Mouse (Mus musculus): ENCODE measurements around the gene Rhbdf2. TPM values are rescaled to one million over a fixed set of nuclear protein-coding genes. Genes with fewer than 3 reads are reported as not detected.
A peak's percentile ranks its signal among the peaks of the same experiment; 100 is the strongest.

Rhbdf2 gene
- total RNA-seq, 1 experiment from 2014 or later: 2.1 TPM

DNA sequence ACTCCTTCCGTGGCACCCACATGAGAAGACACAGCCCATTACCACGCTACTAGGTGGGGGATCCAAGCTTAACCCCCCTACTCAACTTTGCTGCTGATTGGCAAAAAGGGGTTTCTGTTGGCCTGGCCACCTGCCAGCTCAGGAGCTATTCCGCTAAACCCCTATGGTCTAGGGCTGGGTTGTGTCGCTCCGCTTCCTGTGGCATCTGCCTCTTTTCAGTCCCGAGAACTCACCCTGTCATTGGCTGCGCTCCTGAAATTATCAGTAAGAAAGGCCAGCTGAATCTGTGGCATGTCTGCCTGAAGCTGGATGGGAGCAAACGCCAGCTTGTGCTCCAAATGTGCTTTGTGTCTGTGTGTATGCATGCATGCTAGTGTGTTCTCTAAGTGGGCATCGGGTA is 33.4 kb upstream of the Rhbdf2 start:
- no peak for ATAC-seq (replicated peaks; ENCODE audit: low read depth, poor library complexity, severe bottlenecking)

DNA sequence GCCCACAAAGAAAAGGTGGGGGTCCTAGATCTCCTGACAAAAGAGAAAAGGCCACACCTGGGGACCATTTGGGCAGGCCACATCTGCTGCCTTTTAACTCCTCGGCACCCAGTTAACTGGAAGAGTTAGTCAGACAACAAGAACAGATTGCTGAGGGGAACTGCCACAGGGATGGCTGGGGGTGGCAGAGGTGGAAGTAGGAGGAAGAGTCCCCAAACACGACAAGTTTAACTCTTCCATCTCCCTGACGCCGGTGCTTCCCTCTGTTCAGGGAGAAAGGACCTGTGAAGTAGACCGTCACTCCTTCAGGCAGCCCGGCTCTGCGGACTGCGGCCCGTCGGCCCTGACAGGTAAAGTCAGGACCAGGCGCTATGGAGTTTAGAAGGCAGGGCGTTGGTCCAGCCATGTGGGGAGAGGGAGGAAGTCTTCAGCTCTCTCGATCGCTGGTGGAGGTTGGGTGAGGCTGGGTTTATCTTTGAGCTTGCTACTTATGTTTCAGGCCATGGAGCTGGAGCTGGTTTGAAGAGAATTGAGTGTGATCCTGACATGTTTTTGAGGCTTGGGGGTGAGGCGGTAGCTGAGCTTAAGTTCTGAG is 32.3 kb upstream of the Rhbdf2 start:
- no peak for ATAC-seq (replicated peaks; ENCODE audit: low read depth, poor library complexity, severe bottlenecking)

DNA sequence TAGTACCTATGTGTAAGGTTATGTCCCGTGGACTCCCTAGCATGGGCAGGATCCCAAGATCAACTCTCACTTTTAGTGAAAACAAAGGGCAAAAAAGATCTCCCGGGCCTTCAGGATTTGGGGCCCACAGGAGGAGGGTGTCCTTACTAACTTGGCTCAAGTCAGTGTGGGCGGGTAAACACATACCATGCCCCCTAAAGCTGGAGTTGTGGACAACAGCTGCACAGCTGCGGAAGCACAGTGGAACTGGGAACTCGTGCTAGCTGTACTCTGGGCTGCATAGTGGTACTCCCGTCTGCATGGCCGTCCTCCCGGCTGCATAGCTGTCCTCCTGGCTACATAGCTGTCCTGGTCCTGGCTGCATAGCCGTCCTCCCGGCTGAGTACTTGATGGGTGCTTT is 31.4 kb upstream of the Rhbdf2 start:
- no peak for ATAC-seq (replicated peaks; ENCODE audit: low read depth, poor library complexity, severe bottlenecking)

DNA sequence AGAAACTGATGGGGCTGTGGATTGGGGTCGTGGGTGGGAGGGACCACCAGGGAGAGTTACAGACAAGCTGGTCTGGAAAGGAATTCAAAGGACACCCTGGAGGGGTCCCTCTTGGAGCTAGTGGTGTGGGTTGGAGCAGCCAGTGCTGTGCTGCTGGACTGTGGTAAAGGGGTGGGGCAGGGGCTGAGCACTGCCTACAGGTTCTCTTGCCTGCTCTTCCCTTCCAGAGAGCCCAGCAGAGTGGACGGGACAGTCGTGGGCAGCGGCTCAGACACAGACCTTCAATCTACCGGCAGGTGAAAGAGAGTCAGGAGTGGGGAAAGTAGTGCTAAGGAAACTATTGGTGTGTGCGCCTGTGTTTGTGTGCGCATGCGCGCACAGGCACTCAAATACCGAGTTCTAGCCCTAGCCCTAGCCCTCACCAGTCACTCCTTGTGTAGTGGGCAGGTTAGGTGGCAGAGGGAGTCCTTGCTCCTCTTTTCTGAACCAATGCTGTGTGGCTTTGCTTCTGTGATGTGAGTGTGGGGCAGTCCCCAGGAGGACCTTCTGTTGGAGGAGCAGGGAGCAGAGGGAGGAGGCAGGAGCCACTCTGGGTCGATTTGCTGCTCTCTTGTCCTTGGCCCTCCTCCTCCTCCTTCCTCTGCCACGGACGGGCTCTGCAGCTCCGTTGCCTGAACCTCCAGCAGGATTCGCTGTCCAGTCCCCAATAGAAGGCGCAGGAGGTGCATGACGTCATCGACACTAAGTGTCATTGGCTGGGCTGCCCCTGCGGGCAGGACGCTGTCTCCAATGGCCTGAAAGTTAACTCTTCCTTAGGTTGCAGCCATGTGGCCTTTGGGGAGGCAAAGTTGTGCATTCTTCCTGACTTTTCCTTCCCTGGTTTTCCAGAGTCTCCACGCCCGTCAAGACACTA is 30.7 kb upstream of the Rhbdf2 start:
- ATAC-seq (replicated peaks; ENCODE audit: low read depth, poor library complexity, severe bottlenecking): peak; percentile 91

DNA sequence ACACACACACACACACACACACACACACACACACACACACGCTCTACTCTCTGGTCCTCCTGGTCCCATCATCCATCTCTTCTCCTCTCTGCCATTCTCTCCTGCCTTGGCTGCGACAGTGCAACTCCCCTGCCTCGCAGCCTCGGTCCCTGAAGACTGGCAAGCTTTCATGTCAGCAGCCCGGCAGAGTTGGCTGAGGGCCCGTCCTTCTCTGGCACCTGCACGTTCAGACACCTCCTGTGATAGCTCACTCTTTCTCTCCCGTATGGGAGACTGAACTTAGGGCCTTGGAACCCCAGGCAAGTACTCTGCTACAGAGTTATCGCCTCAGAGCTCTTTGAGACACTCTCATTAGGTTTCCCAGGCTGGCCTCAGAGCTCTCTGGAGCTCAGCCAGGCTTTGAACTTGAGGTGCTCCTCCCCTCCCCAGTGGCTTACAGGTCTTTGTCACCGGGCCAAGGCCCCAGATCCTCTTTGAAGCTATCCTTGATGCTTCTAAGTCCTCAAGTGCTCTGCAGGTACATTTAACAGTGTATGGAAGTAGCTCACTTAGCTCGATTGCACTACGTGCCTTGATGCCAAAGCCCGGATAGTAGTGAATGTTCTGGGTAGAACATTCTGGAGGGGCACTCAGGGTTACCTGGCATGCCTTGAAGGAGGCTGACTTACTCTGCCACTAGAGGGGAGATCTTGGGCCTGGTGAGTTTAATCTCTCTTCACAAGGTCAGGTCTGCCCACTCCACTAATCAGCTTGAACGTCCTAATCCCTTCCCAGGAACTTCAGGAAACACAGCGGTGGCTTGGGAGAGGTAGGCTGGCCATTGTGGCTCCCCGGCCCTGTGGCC is 29.8 kb upstream of the Rhbdf2 start:
- ATAC-seq (replicated peaks; ENCODE audit: low read depth, poor library complexity, severe bottlenecking): no peak

DNA sequence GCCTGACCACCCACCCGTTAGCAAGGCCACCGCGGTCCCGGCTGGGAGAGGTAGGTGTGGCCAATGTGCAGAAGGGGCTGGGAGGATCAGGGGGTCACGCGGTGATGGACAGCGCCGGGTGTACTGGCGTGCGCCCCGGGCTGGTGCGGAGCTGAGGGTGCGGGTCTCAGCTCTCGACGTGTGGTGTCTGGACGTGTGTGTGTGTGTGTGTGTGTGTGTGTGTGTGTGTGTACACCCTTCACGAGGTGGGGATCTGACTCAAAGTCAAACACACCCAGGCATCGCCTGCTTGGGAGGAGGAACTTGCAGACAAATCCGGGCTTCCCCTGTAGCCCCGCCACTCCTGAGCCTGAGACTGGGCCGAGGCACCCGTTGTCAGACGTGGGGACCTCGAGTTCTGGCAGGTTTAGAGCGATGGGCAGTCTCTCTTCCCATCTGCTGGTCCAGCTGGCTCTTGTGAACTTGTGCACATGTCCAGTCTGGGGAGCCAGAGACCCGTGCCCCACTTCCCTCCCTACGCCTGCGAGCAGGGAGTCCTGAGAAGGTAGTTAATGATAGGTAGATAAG is 27.5 kb upstream of the Rhbdf2 start, which contains the start of gene Cygb:
Cygb (minus strand) TSS at position 59 of the 567 bp plus-strand sequence.
- no peak for ATAC-seq (replicated peaks; ENCODE audit: low read depth, poor library complexity, severe bottlenecking)

DNA sequence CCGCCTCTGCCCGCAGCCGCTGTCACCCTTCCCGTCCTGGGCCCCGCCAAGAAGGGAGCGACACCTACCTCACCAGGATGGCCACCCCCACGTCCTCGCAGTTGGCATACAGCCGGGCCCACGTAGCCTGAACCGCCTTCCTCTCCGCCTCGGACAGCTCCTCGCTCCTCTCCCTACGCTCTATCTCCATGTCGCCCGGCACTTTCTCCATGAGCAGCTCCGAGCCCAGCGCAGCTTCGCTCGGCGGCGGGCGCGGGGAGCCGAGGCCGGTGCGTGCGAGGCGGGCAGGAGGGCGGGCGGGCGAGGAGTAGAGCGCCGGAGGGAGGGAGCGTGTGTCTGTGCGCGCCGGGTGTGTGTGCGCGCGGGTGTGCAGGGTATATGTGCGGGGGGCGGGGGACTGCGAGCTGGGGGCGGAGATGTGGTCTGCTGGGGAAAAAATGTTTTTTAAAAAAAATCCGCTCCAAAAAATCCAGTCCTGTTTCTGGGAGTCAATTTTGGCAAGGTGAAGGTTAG is 26.9 kb upstream of the Rhbdf2 start:
- no peak for ATAC-seq (replicated peaks; ENCODE audit: low read depth, poor library complexity, severe bottlenecking)

DNA sequence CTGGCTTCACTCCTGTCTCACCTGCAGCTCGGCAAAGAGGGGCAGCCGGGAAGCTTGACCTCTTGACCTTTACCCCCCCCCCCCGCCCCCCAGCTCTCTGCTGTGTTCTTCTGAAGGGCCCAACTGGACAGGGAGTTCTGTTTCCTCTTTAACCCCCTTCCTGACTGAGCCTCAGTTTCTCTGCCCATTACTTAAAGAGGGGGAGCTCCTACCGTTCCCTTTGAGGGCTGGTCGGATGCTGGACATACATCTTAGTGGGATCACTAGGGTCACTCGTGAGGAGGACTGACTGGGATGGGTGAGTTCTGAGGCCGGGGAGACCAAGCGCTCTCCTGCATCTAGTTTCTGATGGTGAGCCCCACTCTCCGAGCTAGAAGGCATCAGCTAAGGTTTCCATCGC is 26.4 kb upstream of the Rhbdf2 start, which contains the start of gene Prcd:
Prcd (plus strand) TSS at position 301 of the 400 bp plus-strand sequence.
- ATAC-seq (replicated peaks; ENCODE audit: low read depth, poor library complexity, severe bottlenecking): no peak

DNA sequence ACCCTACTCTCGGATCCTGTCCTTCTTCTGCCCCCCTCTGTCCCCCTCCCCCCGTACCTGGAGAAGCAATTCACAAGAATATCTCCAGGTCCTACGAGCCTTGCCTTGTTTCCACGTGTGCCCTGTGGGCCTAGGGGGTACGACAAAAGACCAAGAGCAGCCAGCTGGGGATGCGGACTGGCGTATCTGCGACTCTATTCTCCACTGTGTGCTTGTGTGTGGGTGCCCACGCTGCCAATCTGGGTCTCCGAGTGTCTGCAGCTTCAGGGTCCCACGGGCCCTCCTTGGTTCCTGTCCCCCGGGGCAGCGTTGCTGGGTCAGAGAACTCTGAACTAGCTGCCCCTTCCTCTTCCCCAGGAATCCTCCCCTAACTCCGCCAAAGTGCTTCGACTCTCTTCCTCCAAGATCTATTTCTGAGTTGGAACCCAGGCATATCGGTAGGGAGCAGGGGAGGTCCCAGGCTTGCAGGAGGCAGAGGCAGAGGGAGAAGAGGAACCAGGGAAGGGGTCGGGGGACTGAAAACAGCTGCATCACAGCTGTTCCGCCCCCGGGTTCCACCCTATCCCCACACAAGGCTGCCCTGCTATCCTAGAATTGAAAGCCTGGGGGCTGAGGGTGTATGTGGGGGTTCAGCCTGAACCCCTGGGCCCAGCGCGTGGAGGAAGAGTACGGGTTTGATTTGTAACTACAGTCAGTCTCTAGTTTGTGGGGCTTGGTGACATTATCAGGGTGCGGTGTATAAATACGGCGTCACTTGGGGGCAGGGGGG is 25.7 kb upstream of the Rhbdf2 start:
- ATAC-seq (replicated peaks; ENCODE audit: low read depth, poor library complexity, severe bottlenecking): no peak

DNA sequence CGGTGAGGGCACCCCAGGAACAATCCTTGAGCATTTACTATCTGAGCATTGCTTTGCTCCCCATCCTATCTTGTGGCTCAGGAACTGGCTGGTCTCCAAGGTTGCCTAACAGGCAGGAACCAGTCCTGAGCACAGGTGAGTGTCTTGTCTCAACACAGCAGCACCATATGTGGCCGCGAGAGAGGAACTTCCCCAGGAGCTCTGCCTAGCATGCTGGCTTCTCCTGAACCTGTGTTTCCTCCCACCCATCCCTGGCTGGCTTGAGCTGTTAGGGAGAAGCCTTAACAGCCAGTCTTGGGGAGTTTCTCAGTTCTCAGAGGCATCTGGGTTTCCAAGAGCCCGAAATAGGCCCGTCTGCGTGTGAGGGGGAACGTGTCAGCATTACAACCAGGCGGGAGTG is 24.5 kb upstream of the Rhbdf2 start:
- no peak for ATAC-seq (replicated peaks; ENCODE audit: low read depth, poor library complexity, severe bottlenecking)

DNA sequence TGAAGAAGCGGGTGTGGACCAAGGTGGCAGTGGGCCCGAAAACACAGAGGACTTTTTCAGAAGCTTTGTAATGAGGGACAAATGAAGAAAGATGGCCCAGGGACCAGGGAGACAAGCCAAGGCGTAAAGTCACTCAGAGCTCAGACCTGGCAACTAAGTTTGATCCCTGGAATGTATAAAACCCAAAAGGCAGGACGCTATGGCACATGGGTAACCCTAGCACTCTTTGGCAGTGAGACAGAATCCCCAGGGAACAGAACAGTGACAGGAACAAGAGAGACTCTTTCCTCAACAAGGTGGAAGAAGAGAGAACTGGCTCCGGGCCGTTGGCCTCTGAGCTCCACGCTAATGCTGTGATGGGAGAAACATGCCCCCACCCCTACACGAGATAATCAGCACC is 24.0 kb upstream of the Rhbdf2 start:
- no peak for ATAC-seq (replicated peaks; ENCODE audit: low read depth, poor library complexity, severe bottlenecking)

DNA sequence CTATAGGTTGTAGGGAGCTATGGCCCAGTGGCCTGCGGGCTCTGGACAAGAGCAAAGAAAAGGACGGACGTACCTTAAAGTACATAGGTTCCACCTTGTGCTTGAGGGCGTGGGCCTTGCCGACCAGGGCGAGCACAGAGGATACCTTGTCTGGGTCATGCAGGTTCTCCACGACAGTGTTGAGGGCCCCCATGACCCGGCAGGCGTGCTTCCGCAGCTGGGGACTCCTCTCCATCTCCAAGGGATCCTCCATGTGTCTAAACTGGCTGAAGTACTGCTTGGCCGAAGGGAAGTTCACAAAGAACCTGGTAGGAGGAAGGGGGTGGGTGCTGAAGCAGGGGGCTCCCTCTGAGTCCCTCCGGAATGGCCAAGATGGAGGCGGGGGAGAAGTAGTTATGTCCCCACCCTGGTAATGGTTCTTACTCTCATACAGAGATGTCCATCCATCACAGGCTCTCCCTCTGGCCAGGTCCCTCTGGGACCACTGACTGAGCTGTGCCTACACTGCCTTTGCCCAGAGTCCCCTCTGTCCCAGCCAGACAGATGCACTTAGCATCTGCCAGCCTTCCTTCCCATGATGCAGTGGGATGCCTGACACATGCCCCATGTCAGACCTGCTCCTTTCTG is 23.0 kb upstream of the Rhbdf2 start:
- ATAC-seq (replicated peaks; ENCODE audit: low read depth, poor library complexity, severe bottlenecking): no peak

DNA sequence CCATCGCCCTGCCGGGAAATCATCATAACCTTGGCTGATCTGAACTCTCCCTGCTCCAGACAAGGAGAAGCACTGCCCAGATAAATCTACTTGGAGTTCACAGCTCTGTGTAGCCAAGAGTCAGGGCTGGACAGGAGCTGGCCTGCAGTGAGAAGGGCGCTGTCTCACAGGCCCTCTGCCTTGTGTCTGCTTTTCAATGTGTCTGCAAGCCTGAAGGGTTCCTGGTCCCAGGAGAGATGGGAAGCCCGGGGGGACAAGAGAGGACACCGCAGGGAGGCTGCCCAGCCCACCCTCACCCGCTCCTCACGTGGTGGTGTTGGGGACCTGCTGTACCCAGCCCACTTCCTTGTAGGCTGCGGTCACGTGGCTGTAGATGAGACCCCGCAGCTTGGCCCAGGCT is 22.2 kb upstream of the Rhbdf2 start:
- no peak for ATAC-seq (replicated peaks; ENCODE audit: low read depth, poor library complexity, severe bottlenecking)

DNA sequence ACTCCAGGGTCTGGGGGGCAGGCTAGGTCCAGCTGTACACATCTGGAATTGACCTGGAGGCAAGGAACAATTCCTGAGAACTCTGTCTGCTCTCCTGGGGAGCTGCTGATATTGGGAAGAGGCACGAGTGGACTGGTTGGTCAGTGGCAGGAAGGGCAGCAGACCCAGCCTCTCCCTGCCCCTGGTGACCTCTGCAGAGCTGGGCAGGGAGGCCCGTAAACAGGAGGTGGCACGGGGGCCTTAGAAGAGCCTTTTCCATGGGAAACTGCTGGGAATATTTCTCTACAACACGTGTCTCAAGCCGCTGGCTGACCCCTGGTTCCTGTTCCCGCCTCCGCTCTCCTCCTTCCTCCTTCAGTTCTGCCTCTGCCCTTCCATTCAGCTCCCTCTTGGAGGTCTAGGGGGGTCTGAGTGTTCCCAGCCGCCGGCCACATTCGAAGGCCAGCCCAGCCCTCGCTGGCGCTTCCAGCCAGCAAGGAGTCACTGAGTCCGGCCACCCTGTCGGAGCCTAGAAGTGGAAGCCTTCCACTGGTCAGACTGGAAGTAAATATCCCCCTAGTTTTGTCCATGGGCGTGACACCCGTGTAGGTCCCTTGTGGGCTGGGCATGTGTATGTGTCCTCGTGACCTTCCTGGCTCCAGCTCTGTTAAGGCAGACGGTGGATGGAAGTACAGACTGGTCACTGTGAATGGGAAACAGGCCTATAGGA is 21.5 kb upstream of the Rhbdf2 start:
- ATAC-seq (replicated peaks; ENCODE audit: low read depth, poor library complexity, severe bottlenecking): no peak

DNA sequence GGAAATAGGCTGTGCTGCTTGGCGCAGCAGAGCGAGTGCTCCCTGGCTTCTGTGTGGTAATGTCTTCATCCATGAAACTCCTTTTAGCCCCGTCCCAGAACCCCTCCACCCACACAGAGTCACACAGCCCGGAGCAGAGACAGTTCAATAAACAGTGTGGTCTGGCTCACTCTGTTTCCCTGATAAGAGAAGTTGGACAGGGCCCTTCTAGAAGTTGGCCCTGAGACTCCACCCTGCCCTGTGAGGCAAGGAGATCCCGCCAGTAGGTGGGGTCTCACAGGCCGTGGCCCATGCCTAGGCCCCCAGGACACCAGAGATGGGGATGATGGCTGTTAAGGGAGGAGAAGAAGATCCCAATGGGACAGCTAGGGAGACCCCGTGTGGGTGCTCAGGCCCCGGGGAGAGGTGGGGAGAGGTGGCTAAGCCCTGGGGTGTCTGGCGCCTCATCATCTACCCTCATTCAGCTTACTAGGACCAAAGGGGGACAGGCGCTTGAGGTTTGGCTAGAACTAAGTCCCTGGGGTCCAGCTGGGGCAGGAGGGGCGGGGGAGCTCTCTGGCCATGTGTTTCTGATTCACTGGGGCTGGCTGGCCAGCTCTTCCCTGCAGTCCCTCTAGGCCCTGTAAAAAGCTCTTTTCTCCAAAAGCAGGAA is 20.6 kb upstream of the Rhbdf2 start:
- peak; percentile 23; the same call in 1 of the 2 replicates for ATAC-seq (replicated peaks; ENCODE audit: low read depth, poor library complexity, severe bottlenecking)

DNA sequence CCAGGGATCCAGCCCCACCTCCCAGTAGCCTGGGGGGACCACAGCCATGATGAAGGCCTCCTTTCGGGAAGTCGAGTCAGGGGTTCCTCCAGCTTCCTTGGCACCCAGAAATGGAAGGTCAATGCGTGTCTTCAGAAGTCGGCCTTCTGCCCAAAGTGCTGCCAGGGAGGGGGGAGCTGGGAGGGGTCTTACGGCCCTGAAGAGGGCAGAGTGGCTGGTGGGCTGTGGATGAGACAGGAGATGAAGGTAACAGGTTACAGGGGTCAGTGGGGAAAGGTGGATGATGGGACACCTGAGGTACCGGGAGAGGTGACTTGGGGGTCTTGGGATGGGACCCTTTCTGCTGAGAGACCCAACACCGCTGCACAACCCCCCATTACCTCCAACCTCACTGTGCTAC is 20.0 kb upstream of the Rhbdf2 start:
- ATAC-seq (replicated peaks; ENCODE audit: low read depth, poor library complexity, severe bottlenecking): no peak

DNA sequence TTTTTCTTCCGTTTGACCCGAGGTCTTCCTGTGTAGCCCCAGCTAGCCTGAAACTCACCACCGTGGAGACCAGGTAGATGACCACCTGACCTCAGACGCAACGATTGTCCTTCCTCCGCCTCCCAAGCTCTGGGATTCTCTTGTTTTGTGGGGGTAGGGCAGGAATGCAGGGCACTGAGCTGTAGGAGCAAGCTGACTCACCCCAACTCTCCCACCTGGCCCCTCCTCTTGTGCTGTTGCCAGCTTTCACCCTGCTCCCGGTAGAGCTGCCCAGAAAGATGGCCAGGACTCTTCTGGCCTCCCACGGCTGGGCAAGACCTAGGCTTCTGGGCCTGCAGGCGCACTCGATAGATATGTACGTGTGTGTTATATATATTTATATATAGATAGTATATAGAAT is 19.3 kb upstream of the Rhbdf2 start:
- ATAC-seq (replicated peaks; ENCODE audit: low read depth, poor library complexity, severe bottlenecking): no peak
